Mouse (Mus musculus) thymus, postnatal 4 days (tissue): ENCODE measurements around the gene Rrnad1.

Experiments
- DNase-seq: peaks from one replicate; pipeline ENCODE4 v3.0.0; 2021

Rrnad1 gene

DNA sequence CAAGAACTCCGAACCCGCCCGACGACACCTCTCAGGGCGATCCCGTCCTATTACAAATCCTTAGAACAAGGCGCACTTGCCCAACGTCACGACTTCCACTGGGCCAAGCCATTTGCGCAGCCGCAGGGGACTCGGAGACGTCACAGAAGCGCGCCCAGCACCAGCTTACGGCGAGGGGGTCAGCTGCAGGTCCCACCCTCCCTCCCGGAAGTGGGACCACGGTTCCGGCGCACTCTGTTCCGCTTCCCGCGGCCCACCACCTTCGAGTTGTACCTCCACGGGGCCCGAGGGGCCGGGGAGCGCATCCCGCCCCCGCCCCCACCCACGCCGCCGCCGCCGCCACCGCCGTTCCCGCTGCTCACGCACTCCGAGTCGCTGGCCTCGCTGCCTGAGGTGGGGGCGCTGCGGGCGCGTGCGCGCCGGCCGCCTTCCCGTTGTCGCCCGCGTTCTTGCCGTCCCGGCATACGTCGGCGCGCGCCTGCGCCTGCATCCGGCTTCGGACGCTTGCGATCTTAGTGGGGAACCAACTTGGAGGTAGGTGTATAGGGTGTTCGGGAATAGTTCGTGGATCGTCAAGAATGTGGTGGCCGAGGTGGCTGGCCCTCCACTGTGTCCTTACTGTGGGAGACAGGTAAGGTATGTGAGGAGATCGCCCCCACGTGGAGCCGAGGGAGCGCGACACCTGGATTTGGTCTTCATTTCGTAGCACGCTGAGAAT is at the start of gene Rrnad1, which contains the start of gene Isg20l2:
Gene Rrnad1, minus strand, starts transcription at position 640 of the 718 bp plus-strand sequence.
Gene Isg20l2, plus strand, starts transcription at position 237 of the 718 bp plus-strand sequence.
- DNase-seq = peak; percentile 95

DNA sequence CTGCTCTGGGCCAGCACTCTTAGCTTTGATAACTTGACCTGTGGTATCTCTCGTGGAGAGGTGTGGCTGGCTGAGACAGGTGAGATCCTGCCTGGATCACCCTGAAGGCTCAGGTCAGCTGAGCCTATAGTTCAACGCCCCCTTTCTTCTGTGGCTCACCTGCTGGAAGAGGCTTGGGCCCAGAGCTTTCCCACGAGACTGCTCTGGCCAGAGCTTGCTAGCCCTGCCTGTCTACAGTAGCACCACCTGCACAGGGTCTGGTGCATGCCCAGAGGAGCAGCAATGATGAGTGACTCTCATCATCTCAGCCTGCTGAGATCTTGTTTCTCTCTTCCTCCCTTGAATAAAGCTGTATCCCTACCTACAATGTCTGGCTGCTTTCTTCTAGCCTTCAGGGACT is 49.6 kb upstream of the Rrnad1 start:
- DNase-seq = no peak

DNA sequence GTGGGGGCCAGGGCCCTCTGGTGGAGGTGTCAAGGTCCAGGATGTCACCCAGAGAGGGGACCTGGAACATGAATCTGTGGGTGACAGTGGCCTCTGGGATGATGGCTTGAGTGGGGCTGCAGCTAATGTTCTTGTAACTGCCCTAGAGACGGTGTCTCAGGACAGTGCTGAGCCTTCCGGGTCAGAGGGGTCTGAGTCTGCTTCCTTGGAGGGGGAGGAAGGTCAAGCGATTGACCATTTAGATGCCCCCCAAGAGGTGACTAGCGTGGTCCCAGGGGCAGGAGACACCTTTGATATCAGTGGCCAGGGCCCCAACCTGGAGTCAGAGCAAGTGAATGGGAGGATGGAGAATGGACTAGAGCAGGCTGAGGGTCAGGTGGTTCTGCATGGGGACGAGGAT is 49.0 kb upstream of the Rrnad1 start:
- no peak for DNase-seq

DNA sequence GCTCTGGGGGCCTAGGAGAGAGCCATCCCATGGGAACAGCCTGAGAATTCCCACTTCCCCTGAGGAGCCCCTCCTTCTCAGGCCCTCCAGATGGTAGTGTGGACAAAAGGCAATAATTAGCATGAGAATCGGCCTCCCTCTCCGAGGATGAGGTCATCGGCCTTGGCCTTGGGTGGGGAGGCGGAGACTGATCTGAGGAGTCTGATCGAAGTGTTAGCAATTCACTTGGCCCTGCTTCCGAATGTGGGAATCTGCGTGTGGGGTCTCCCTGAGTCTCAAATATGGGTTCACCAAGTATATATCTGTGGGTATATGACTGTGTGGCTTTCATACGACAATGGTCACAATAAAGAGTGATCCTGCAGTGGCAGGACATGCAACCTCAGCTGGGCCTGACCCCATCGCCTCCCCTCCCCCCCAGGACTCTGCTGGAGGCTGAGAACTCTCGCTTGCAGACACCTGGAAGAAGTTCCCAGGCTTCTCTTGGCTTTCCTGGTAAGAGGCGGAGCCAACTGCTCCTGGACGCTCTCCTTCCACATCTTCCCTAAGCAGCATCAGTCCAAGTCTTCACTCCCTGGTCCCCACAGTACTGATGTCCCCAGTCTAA is 44.0 kb upstream of the Rrnad1 start:
- no peak for DNase-seq

DNA sequence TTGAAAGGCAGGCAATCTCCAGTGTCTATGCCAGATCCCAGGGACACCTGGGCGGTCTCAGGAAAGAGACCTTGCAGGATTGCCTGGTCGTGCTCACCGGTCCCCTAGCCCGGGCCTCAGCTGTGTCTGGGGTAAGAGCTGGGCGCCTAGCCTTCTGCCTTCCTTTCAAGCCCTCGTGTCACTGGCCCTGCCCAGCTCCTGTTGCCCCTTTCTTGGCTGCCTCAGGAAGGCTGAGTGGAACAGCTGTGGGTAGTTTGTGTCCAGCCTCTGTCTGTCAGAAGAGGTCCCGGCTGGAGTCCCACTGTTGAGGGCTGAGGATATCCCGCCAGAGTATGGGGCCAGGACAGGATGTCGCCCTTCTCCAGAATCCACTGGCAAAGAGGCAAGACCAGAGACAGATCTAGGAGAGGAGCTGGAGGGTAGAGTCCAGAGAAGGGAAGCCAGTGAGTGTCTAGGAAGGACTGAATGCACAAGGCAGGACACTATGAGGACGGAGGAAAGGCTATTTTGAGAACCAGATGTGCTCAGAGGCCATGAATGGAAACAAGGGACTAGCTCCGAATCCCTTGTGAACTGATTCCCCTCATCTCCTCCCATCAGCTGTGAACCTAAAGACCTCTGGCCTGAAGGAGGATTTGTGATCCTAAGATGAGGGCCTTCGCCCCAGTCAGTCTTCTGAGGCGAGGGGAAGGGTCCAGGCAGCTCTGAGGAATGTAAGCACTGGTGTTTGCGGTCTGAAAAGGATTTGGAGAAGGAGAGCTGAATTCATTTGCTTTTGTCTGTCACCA is 43.3 kb upstream of the Rrnad1 start:
- DNase-seq = no peak

DNA sequence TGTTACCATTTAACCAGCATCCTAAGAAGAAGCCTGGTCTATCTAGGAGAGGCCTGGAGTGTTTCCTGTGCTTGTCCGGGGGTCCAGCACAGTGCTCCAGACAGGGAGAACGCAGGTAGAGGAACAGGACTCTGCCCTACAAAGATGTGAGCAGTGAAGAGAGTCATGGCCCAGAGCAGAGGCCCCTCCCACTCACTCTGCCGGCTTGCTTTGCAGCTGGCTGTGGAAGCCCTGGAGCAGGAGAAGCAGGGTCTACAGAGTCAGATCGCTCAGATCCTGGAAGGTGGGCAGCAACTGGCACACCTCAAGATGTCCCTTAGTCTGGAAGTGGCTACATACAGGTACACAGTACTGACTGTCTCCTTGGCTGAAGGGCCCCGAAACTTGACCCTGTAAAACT is 42.3 kb upstream of the Rrnad1 start:
- no peak for DNase-seq

DNA sequence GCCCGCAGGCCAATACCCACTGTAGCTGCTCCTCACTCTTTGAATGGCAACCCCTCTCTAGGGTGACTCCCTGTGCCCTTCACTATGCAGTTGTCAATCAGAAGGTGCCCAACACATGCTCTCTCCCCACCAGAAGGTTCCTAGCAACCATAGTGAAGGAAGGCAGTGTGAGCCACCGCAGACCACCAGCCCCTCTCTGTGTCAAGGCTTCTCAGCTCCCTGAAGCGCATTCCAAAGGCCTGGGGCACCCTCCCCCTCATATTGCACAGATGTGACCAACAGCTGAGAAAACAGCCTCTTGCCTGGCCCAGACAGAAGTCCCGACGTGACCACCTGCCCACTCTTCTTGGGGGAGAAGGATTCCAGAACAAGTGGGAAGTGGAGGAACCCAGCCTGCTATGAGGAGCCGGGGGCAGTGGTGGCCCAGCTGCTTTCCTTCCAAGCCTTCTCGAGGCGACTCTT is 41.7 kb upstream of the Rrnad1 start:
- DNase-seq = no peak

DNA sequence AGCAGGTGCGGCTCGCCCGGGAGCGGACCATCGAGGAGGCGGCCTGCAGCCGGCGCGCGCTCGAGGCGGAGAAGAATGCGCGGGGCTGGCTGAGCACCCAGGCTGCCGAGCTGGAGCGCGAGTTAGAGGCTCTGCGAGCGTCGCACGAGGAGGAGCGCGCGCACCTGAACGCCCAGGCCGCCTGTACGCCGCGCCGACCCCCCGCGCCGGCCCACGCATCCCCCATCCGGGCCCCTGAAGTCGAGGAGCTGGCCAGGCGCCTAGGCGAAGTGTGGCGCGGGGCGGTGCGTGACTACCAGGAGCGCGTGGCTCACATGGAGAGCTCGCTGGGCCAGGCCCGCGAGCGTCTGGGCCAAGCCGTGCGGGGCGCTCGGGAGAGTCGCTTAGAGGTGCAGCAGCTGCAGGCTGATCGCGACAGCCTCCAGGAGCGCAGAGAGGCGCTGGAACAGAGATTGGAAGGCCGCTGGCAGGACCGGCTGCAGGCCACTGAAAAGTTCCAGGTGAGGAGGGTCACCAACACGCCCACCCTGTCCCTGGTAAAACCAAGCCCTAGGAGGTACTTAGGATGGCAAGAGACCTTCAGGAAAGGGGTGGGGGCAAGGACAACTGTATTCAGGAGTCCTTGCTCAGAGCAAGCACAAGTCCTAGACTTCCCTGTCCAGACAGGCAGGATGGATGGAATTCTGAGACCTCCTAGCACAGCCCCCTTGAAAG is 41.1 kb upstream of the Rrnad1 start:
- DNase-seq = peak; percentile 54

DNA sequence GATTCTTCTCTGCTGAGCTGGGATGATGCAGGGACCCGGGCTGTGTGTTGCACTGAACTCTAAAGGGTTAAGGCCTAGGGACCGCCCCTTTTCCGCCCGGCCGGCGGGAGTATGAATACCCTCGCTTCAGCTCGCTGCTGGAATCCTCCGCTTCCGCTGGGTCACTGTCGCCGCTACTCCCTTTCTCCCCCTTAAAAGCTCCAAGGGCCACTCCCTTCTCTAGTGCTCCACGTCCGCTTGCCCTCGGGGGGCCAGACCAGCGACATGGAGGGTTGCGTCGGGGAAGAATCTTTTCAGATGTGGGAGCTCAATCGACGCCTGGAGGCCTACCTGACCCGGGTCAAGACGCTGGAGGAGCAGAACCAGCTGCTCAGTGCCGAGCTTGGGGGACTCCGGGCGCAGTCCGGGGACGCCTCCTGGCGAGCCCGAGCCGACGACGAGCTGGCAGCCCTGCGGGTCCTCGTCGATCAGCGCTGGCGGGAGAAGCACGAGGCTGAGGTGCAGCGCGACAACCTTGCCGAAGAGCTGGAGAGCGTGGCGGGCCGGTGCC is 40.5 kb upstream of the Rrnad1 start, which contains the start of gene Nes:
Gene Nes, plus strand, starts transcription at position 140 of the 550 bp plus-strand sequence.
- DNase-seq = peak; percentile 48

DNA sequence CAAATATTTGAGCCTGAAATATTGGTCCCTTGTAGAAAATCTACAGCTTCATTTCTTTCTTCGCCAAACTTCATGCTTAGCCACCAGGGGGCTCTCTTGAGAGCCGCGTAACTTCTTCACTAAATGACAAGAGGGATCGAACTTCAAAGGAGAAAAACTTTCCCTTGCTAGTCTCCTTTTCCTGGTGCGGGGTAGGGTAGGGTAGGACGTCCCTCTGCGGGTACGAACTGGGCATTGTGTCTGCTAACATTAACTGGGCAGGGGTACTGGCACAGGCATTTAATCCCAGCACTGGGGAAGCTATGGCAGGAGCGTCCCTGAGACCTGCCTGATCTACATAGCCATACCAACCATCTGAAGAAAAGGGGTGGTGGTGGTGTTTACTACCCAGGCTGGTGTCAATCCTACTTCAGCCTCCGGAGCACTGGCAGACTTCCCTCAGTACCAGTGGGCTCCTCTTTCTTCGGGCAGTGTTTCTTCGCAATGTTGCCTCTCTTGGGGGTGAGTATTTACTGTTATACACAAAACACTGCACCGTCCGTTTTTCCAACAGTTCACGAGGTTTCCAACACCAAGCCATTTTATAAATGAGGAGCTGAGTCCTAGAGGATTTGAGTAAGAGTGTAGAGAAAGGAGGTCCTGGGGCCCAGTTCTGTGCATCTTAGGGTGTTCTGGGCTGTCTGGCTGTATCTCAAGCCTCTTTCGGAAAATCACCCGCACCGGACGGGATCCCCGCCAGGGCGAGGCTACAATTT is 39.8 kb upstream of the Rrnad1 start:
- DNase-seq = peak; percentile 73

DNA sequence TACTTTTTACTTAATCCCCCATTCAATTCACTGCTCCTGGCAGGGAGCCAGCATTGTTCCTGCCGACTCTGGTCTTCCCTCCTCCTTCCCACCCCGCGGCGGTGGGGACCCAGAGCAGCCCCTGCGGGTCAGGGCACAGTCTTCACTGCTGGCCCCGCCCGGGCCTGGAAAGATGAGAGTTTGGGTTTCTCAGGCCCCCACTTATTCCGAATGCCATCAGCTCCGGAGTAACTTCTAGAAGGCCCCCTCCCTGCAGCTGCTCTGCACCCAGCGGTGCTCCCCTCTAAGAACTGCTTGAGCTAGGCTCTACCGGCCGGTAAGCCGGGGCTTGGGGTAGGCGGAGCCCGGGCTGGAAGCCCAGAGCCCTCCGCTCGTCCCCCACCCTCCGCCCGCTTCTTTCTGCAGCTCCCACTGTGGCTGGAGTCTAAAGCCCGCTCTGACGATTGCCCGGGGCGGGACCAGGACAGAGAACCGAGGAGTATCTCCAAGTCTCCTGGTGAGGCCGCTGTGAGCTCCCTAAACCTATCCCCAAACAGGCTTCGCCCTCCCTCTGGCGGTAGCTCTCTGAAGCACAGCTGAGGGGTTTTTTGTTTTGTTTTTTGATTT is 30.2 kb upstream of the Rrnad1 start:
- peak; percentile 82 for DNase-seq

DNA sequence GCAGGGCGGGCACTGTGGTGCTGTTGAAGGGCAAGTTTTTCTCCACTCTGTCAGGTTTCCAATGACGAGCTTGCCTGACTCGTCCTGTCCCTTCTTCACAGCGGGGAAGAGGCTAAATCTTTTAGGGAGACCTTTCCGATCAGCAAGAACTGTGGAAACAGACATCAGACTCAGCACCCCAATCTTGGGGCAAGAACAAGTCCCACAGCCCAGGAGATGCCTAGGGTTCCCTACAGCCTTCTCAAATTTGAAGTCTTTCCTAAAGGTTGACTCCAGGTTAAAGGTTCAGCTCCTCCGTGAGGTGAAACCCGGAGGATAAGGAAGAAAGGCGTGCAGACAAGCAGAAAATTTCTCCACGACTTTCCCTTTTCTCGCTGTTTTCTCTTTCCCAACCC is 29.7 kb upstream of the Rrnad1 start:
- no peak for DNase-seq

DNA sequence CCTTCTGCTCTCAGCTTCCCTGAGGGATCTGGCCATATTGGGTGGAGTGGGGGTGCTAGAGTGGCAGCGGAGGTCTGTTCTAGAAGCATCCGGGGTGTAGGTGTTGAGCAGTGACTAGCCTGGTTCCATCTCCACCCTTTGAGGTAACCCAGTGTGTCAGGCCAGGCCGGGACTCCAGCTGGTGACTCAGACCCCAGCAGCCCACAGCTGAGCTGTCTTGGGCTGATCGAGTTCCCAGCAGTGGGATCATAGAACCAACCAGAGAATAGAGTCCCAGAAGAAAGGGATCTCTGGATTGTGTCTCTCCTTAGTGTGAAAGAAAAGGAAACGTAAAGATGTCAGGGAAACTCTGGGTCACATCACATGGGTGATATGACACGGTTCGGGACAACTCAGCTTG is 28.9 kb upstream of the Rrnad1 start:
- no peak for DNase-seq

DNA sequence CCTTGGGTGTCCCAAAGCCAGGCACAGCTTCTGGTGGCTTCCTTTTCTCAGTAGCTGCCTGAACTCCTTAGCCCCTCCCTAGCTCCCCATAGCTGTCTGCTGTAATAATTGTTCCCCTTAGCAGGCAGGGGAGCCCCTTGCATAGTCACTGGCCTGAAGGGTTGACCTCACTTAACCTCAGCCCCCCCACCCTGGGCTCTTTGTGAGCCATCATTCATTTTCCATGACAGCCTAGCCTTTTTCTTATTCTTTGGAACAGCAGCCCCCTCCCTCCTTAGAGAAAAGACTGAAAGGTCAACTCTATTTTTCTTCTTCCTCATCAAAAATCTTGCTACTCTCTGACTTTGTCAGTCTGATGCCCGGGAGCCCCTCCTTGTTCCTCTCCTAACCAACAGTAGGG is 28.4 kb upstream of the Rrnad1 start:
- DNase-seq = no peak

DNA sequence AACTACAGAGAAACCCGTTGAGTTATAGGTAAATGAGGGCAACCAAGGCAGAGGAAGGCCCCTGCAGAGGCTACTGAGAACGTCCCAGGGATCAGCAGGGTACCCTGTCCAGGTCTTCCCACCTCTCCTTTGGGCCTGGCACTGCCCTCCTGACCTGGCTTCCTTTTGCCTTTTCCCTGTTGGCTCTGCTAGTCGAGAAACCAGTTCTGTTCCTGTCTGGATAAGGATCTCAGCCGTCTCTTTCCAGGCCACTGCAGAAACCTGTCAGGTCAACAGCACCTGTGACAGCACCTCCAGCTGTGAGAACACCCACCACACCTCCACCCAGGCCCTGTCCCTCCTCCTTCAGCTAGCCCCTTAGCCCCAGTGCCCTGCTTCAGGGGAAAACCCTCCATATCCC is 28.0 kb upstream of the Rrnad1 start:
- no peak for DNase-seq

DNA sequence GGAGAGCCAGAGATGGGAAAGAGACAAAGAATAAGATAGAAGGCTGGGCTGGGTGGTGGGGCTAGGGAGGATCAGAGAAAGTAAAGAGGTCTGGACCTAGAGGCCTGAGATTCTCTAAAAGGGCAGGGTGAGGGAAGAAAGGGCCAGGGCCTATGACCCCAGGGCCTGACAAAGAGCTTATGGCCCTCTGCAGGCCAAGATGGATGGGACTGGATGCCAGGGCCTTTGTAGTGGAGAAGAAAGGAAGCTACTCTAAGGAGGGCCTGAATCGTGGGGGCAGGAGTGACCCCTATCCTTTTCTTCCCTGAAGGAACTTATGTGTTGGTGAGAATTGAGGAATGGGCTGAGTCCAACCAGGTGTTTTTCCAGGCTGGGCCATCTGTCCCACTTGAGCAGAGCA is 27.5 kb upstream of the Rrnad1 start:
- DNase-seq = no peak

DNA sequence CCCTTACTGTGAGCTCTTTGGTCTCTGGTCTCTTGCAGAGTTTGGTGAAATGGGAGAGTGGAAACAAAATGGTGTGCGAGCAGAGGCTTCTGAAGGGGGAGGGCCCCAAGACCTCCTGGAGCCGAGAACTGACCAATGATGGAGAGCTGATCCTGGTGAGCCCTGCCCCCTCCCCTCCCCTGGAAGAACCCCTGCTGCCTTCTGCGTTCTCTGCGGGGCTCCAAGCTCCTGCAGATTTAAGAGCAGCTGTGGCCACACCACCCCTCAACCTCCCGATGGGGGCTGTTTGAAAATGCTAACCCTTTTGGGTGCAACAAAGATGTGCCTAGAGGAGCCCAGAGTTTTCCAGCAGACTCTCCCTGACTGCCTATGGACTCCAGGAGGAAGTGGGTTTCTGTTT is 21.9 kb upstream of the Rrnad1 start:
- DNase-seq = no peak

DNA sequence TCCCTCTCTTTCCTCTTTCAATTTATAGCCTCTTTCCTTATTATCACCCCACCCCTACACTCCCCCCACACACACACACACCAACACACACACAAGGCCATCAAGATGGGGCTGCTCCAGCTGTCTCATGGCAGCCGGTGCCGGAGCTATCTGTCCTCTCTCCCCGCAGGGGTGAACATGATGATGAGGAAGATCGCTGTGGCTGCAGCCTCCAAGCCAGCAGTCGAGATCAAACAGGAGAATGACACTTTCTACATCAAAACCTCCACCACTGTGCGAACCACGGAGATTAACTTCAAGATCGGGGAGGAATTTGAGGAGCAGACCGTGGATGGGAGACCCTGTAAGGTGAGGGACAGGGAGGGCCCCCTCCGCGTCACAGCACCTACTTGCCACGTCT is 21.4 kb upstream of the Rrnad1 start:
- DNase-seq = no peak

DNA sequence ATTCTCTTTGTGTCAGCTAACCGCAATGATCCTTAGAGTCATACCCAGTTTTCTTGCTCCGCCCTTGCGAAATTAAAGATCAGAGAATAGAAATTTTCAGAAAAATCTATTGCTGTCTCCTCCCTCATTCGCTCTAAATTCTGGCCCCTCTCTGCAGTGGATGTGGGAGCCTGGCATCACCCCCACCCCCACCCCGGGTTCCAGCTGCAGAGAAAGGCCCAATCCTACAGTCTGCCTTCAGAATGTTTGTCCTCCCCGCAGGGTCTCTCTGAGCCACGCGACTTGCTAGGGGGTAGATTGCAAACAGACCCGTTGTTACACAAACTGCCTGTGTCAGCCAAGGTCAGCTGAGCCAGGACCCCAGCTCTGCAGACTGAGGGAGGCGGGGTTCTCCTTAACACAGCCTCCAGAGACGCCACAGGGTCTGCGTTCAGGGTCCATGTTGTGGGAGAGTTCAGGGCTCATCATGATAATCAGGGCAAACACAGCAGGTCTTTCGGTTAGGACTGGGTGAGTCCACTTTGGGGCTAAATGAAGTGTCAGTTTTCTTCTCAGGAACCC is 19.5 kb upstream of the Rrnad1 start:
- DNase-seq = no peak

DNA sequence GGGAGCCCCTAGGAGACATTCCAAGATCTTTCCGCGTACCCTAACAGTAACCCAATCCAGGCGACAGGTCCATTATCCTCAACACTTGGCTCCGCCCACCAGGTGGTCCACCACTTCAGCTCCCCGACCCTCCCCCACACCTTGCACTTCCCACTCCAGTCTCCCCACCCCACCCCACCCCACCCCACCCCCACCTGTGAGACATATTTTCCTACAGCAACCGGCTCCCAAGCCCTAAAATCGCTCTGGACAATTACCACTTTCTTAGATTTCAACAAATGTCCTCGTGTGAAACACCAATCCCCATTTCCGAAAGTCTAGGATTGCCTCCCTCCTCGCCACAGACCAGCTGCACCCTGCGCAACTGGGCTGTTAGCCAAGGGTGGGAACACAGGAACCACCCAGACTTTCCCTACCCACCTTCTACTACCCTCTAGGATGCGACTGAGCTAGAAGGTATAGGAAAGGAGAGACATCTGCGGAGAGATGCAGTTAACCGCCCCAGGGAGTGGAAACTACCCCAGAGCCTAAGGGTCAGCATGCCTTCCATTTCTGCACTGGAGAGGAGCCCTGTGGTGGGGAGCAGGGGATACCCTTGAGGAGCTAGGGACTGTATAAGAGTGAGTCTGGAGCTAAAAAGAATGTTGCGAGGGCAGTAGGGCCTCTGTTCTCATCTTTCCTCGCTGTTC is 18.9 kb upstream of the Rrnad1 start:
- DNase-seq = no peak
